Mouse (Mus musculus): ENCODE data around the gene Intu. TPM values are rescaled to one million over a fixed set of nuclear protein-coding genes. Genes with fewer than 3 reads are reported as not detected.

Intu gene
- polyA plus RNA-seq (2016; fragmentation: Nextera tagmentation; extraction: Ambion mirVana): 4.0 and 4.9 TPM in 2 replicates

GRCm38 (mm10) chr3:40531286-40532141 lies at the start of gene Intu:
Gene Intu, plus strand, starts transcription at chr3:40531286.
- H3K27me3 ChIP-seq (ENCODE audit: low read depth, poor library complexity, severe bottlenecking): peaks cover 83% of the 10 kb centered on the region
- H3K4me1 ChIP-seq: peaks cover 19% of the 10 kb centered on the region
- DNase-seq (ENCODE audit: low spot score): peak; percentile 73
- no peaks in the 10 kb centered on the region for H3K9me3 ChIP-seq (replicated peaks)
- under 1% methylated on average over 54 of the region's 54 CpGs for WGBS
- H3K4me3 ChIP-seq: peak within 1 kb of the TSS; percentile 67
- H3K36me3 ChIP-seq: no peaks in the 10 kb centered on the region
- peak within 1 kb of the TSS; percentile 44; the same call in 1 of the 2 replicates for H3K27ac ChIP-seq

- peak overlapping the region; percentile 39 for H3K4me3 ChIP-seq
- 14% methylated on average over 10 of the region's 10 CpGs for WGBS
Measured at GRCm38 (mm10) chr3:40483221-40483654, 47.8 kb upstream of the Intu start.

GRCm38 (mm10) chr3:40487381-40487780 lies 43.7 kb upstream of the Intu start:
- no peak overlapping the region for H3K4me3 ChIP-seq
- peaks cover 18% of the 10 kb centered on the region for H3K4me1 ChIP-seq
- 81% methylated on average over 4 of the region's 4 CpGs for WGBS
- DNase-seq (ENCODE audit: low spot score): no peak
- no peaks in the 10 kb centered on the region for H3K36me3 ChIP-seq
- no peak overlapping the region for H3K27ac ChIP-seq
- no peaks in the 10 kb centered on the region for H3K9me3 ChIP-seq (replicated peaks)
- no peaks in the 10 kb centered on the region for H3K27me3 ChIP-seq (ENCODE audit: low read depth, poor library complexity, severe bottlenecking)

More at GRCm38 (mm10) chr3:40483221-40483654, 47.8 kb upstream of the Intu start:
- H3K27me3 ChIP-seq (ENCODE audit: low read depth, poor library complexity, severe bottlenecking): no peaks in the 10 kb centered on the region
- H3K36me3 ChIP-seq: no peaks in the 10 kb centered on the region
- H3K4me1 ChIP-seq: peaks cover 32% of the 10 kb centered on the region
- peak; percentile 71 for DNase-seq (ENCODE audit: low spot score)
- H3K27ac ChIP-seq: peak overlapping the region; percentile 53; the same call in 1 of the 2 replicates
- H3K9me3 ChIP-seq (replicated peaks): no peaks in the 10 kb centered on the region

GRCm38 (mm10) chr3:40491742-40492141 lies 39.3 kb upstream of the Intu start:
- no peak overlapping the region for H3K4me3 ChIP-seq
- no peaks in the 10 kb centered on the region for H3K4me1 ChIP-seq
- no peak overlapping the region for H3K27ac ChIP-seq
- DNase-seq (ENCODE audit: low spot score): no peak
- no peaks in the 10 kb centered on the region for H3K9me3 ChIP-seq (replicated peaks)
- no peaks in the 10 kb centered on the region for H3K36me3 ChIP-seq
- H3K27me3 ChIP-seq (ENCODE audit: low read depth, poor library complexity, severe bottlenecking): no peaks in the 10 kb centered on the region
- WGBS: 88% methylated on average over 3 of the region's 3 CpGs

GRCm38 (mm10) chr3:40498898-40499297 lies 32.2 kb upstream of the Intu start:
- whole genome bisulfite sequencing: 85% methylated on average over 3 of the region's 3 CpGs
- Histone ChIP-seq H3K27me3 (ENCODE audit: low read depth, poor library complexity, severe bottlenecking) (no peaks in the 10 kb centered on the region), H3K9me3 (replicated peaks) (no peaks in the 10 kb centered on the region), H3K36me3 (no peaks in the 10 kb centered on the region), H3K27ac (no peak overlapping the region), H3K4me3 (no peak overlapping the region), H3K4me1 (no peaks in the 10 kb centered on the region)
- no peak for DNase-seq (ENCODE audit: low spot score)

GRCm38 (mm10) chr3:40500157-40500808 lies 30.8 kb upstream of the Intu start:
- no peaks in the 10 kb centered on the region for H3K27me3 ChIP-seq (ENCODE audit: low read depth, poor library complexity, severe bottlenecking)
- H3K9me3 ChIP-seq (replicated peaks): no peaks in the 10 kb centered on the region
- H3K36me3 ChIP-seq: no peaks in the 10 kb centered on the region
- H3K4me3 ChIP-seq: no peak overlapping the region
- WGBS: 93% methylated on average over 8 of the region's 8 CpGs
- DNase-seq (ENCODE audit: low spot score): no peak
- no peak overlapping the region for H3K27ac ChIP-seq
- H3K4me1 ChIP-seq: no peaks in the 10 kb centered on the region

GRCm38 (mm10) chr3:40504377-40504776 lies 26.7 kb upstream of the Intu start:
- Histone ChIP-seq H3K36me3 (no peaks in the 10 kb centered on the region), H3K27ac (no peak overlapping the region), H3K4me1 (no peaks in the 10 kb centered on the region), H3K9me3 (replicated peaks) (no peaks in the 10 kb centered on the region), H3K4me3 (no peak overlapping the region), H3K27me3 (ENCODE audit: low read depth, poor library complexity, severe bottlenecking) (no peaks in the 10 kb centered on the region)
- 86% methylated on average over 5 of the region's 5 CpGs for WGBS
- no peak for DNase-seq (ENCODE audit: low spot score)

- WGBS: 92% methylated on average over 14 of the region's 14 CpGs
Measured at GRCm38 (mm10) chr3:40505451-40506014, 25.6 kb upstream of the Intu start.

GRCm38 (mm10) chr3:40508927-40509576 lies 22.0 kb upstream of the Intu start:
- 69% methylated on average over 6 of the region's 6 CpGs for WGBS

More at GRCm38 (mm10) chr3:40505451-40506014, 25.6 kb upstream of the Intu start:
- H3K36me3 ChIP-seq: no peaks in the 10 kb centered on the region
- no peaks in the 10 kb centered on the region for H3K27me3 ChIP-seq (ENCODE audit: low read depth, poor library complexity, severe bottlenecking)
- H3K4me3 ChIP-seq: no peak overlapping the region
- DNase-seq (ENCODE audit: low spot score): no peak
- no peak overlapping the region for H3K27ac ChIP-seq
- no peaks in the 10 kb centered on the region for H3K4me1 ChIP-seq
- no peaks in the 10 kb centered on the region for H3K9me3 ChIP-seq (replicated peaks)

GRCm38 (mm10) chr3:40510567-40510966 lies 20.5 kb upstream of the Intu start:
- Histone ChIP-seq H3K27me3 (ENCODE audit: low read depth, poor library complexity, severe bottlenecking) (no peaks in the 10 kb centered on the region), H3K27ac (no peak overlapping the region), H3K9me3 (replicated peaks) (no peaks in the 10 kb centered on the region), H3K4me3 (no peak overlapping the region), H3K4me1 (no peaks in the 10 kb centered on the region), H3K36me3 (no peaks in the 10 kb centered on the region)
- DNase-seq (ENCODE audit: low spot score): no peak
- 91% methylated on average over 6 of the region's 6 CpGs for WGBS

More at GRCm38 (mm10) chr3:40508927-40509576, 22.0 kb upstream of the Intu start:
- no peaks in the 10 kb centered on the region for H3K9me3 ChIP-seq (replicated peaks)
- DNase-seq (ENCODE audit: low spot score): no peak
- H3K4me3 ChIP-seq: no peak overlapping the region
- H3K27ac ChIP-seq: no peak overlapping the region
- H3K4me1 ChIP-seq: no peaks in the 10 kb centered on the region
- H3K27me3 ChIP-seq (ENCODE audit: low read depth, poor library complexity, severe bottlenecking): no peaks in the 10 kb centered on the region
- no peaks in the 10 kb centered on the region for H3K36me3 ChIP-seq

GRCm38 (mm10) chr3:40512936-40513829 lies 17.9 kb upstream of the Intu start:
- DNase-seq (ENCODE audit: low spot score): no peak
- Histone ChIP-seq H3K9me3 (replicated peaks) (no peaks in the 10 kb centered on the region), H3K4me3 (no peak overlapping the region), H3K4me1 (no peaks in the 10 kb centered on the region), H3K36me3 (no peaks in the 10 kb centered on the region), H3K27ac (no peak overlapping the region), H3K27me3 (ENCODE audit: low read depth, poor library complexity, severe bottlenecking) (no peaks in the 10 kb centered on the region)
- WGBS: 89% methylated on average over 13 of the region's 13 CpGs

GRCm38 (mm10) chr3:40518240-40518639 lies 12.8 kb upstream of the Intu start:
- Histone ChIP-seq H3K4me3 (no peak overlapping the region), H3K36me3 (no peaks in the 10 kb centered on the region), H3K27me3 (ENCODE audit: low read depth, poor library complexity, severe bottlenecking) (no peaks in the 10 kb centered on the region), H3K9me3 (replicated peaks) (no peaks in the 10 kb centered on the region), H3K4me1 (0 out of 2 replicates have a peak, but pooled peaks cover 4% of the 10 kb centered on the region), H3K27ac (no peak overlapping the region)
- WGBS: 82% methylated on average over 3 of the region's 3 CpGs
- DNase-seq (ENCODE audit: low spot score): no peak

Data from limb, embryonic 10.5 days (tissue).